Mouse (Mus musculus): Measurements from ENCODE around the gene Gltp. TPM values are rescaled to one million over a fixed set of nuclear protein-coding genes. Genes with fewer than 3 reads are reported as not detected.

Gene Gltp
- total RNA-seq, 4 experiments from 2014 or later = 33.0 to 39.0 (median 35.4) TPM

Small RNA genes lying within 50 kb of the gene (microRNA-seq; reads per million reads assigned to microRNA genes)
- gene Mir7028 = 1.1 to 1.7 reads per million in 2 experiments

Other genes with a start within 250 kb of the Gltp start
- gene Mmab, start 246.9 kb downstream of the Gltp start, total RNA-seq (2022) = 10 to 100 TPM; 19.0 to 21.0 (median 19.7) TPM
- gene Mvk, start 246.7 kb downstream of the Gltp start, total RNA-seq (2022) = 10 to 100 TPM; 26.6 to 33.4 (median 29.9) TPM
- 10 to 100 TPM in 3 of 4 experiments, 1 to 10 TPM in 1; 8.6 to 12.8 (median 11.6) TPM for gene Fam222a, start 123.0 kb downstream of the Gltp start, total RNA-seq (2022)
- 1 to 10 TPM; 1.1 to 2.4 (median 1.5) TPM for gene Trpv4, start 32.6 kb downstream of the Gltp start, total RNA-seq (2022)
- 10 to 100 TPM; 10.7 to 18.7 (median 13.2) TPM for gene Tchp, start 16.8 kb upstream of the Gltp start, total RNA-seq (2022)
- gene Ankrd13a, start 83.7 kb upstream of the Gltp start, total RNA-seq (2022) = 10 to 100 TPM; 39.5 to 52.2 (median 45.9) TPM
- 10 to 100 TPM; 50.4 to 53.8 (median 52.0) TPM for gene Git2, start 84.5 kb upstream of the Gltp start, total RNA-seq (2022)
- gene 1500011B03Rik, start 132.5 kb upstream of the Gltp start, total RNA-seq (2022) = 100 to 1,000 TPM; 142 to 159 (median 153) TPM
- gene 4930519G04Rik, start 162.7 kb upstream of the Gltp start, total RNA-seq (2022) = not detected
- gene Gm9936, start 167.7 kb upstream of the Gltp start, total RNA-seq (2022) = 1 to 10 TPM in 1 of 4 experiments, under 1 TPM in 3; 0.57 to 1.1 (median 0.83) TPM
- gene Oasl2, start 206.0 kb upstream of the Gltp start, total RNA-seq (2022) = 1 to 10 TPM; 2.3 to 6.1 (median 3.9) TPM
- gene Oasl1, start 232.3 kb upstream of the Gltp start, total RNA-seq (2022) = under 1 TPM in 2 of 4 experiments, not detected in 2; 0.35 to 0.68 TPM